Mouse (Mus musculus) left cerebral cortex, postnatal 36 days (tissue): Measurements from ENCODE around the gene Boc. TPM values are rescaled to one million over a fixed set of nuclear protein-coding genes. Genes with fewer than 3 reads are reported as not detected.

Experiments used
- DNase-seq, 2 experiments: peaks; one replicate each; pipeline ENCODE4 v3.0.0; 2021 to 2022; ENCODE audit warnings: low spot score in 2 of 2, mixed read lengths in 1 of 2
- intact Hi-C: fragments of 180-260 bp; cut with DNase I; formaldehyde crosslinking; loops from one replicate; pipeline ENCODE4 v1.15.1; 2025
- total RNA-seq, 2 experiments: library from RNA; stranded (reverse); gene quantifications; 2 replicates each; pipeline ENCODE4 v1.2.3; 2021

The Boc gene
- total RNA-seq, 2 experiments from 2014 or later, result 18.8 to 20.5 TPM

GRCm38 (mm10) chr16:44555791-44556709 lies 2.6 kb downstream of the Boc start:
- intact Hi-C loops, result loop anchor here (5.0 kb wide), 2 partner anchors 56 to 74 kb away; no protein-coding TSS in a partner anchor
- DNase-seq, result no peak

GRCm38 (mm10) chr16:44553861-44554260 lies 4.8 kb downstream of the Boc start:
- DNase-seq, result no peak
- intact Hi-C loops, result no loop called here

GRCm38 (mm10) chr16:44552726-44553125 lies 6.0 kb downstream of the Boc start:
- intact Hi-C loops, result no loop called here
- DNase-seq, result no peak

- intact Hi-C loops, result no loop called here
- no peak for DNase-seq
These were observed 6.7 kb downstream of the Boc start for GRCm38 (mm10) chr16:44552036-44552435.

- DNase-seq, result no peak
- intact Hi-C loops, result no loop called here
These were observed 7.2 kb downstream of the Boc start for GRCm38 (mm10) chr16:44551491-44551890.

- intact Hi-C loops, result no loop called here
- no peak for DNase-seq
These were observed 7.9 kb downstream of the Boc start for GRCm38 (mm10) chr16:44550843-44551242.

GRCm38 (mm10) chr16:44549867-44550679 lies 8.6 kb downstream of the Boc start:
- intact Hi-C loops, result no loop called here
- no peak for DNase-seq

GRCm38 (mm10) chr16:44549381-44549780 lies 9.3 kb downstream of the Boc start:
- intact Hi-C loops, result no loop called here
- DNase-seq, result no peak

GRCm38 (mm10) chr16:44547976-44548375 lies 10.7 kb downstream of the Boc start:
- intact Hi-C loops, result no loop called here
- no peak for DNase-seq

- intact Hi-C loops, result no loop called here
These were observed 11.9 kb downstream of the Boc start for GRCm38 (mm10) chr16:44546831-44547230.

GRCm38 (mm10) chr16:44545939-44546338 lies 12.8 kb downstream of the Boc start:
- DNase-seq, result no peak
- intact Hi-C loops, result no loop called here

More at GRCm38 (mm10) chr16:44546831-44547230, 11.9 kb downstream of the Boc start:
- no peak for DNase-seq

GRCm38 (mm10) chr16:44545153-44545552 lies 13.5 kb downstream of the Boc start:
- intact Hi-C loops, result no loop called here
- no peak for DNase-seq

- intact Hi-C loops, result no loop called here
- no peak for DNase-seq
These were observed 15.6 kb downstream of the Boc start for GRCm38 (mm10) chr16:44543098-44543497.

GRCm38 (mm10) chr16:44542029-44542690 lies 16.5 kb downstream of the Boc start:
- intact Hi-C loops, result no loop called here
- no peak for DNase-seq

GRCm38 (mm10) chr16:44539611-44540010 lies 19.1 kb downstream of the Boc start:
- DNase-seq, result no peak
- intact Hi-C loops, result no loop called here

- DNase-seq, result peak in 1 of 2 experiments; percentile 3
- intact Hi-C loops, result no loop called here
These were observed 20.0 kb downstream of the Boc start for GRCm38 (mm10) chr16:44538401-44539395.

GRCm38 (mm10) chr16:44534122-44534521 lies 24.6 kb downstream of the Boc start:
- DNase-seq, result peak in 1 of 2 experiments; percentile 1
- intact Hi-C loops, result no loop called here

GRCm38 (mm10) chr16:44533522-44533921 lies 25.2 kb downstream of the Boc start:
- DNase-seq, result peak in 1 of 2 experiments; percentile 3
- intact Hi-C loops, result no loop called here

- DNase-seq, result no peak
- intact Hi-C loops, result no loop called here
These were observed 25.8 kb downstream of the Boc start for GRCm38 (mm10) chr16:44532851-44533250.
